7 mouse cellular contexts compared by ENCODE assay signal in the genomic region with DNA sequence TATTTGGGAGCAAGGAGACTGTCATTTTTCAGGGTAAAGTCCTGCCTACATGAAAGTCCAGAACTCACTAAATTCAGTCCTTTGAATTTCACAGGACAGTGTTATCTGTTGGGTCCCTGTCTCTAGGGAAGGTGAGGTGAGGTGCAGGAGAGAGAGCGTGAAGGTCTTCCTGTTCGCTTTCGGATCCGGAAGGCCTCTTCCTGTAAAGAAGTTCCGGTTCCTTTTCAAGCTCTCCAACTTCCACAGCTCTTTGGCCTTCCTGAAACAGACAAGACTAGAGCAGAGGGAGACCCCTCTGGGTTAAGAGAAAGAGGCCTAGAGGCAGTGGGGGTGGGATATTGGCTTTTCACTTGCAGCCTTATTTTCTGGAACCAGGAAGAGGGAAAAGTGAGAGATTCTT. TPM values are rescaled to one million over a fixed set of nuclear protein-coding genes. Genes with fewer than 3 reads are reported as not detected.
DNase-seq lines count a peak whose midpoint lies in the region; ATAC-seq and TF ChIP-seq lines count a peak whose summit lies in the region.

No protein-coding gene starts in this region.

- H3K27ac ChIP-seq in heart, postnatal 0 days (ENCODE audit: low read depth), result 0 out of 2 replicates have a peak overlapping the region, but pooled peaks have one; percentile 37
- peak overlapping the region; percentile 15; the same call in 1 of the 2 replicates for H3K27ac ChIP-seq in midbrain, embryonic 12.5 days (replicated peaks)
- no peak overlapping the region for H3K27ac ChIP-seq in midbrain, embryonic 14.5 days (replicated peaks; ENCODE audit: low read depth, low read length)
- H3K27ac ChIP-seq in liver, embryonic 12.5 days, result peak overlapping the region; percentile 64

- WGBS in heart, postnatal 0 days, result 72% methylated on average over 5 of the region's 5 CpGs
- 96% methylated on average over 5 of the region's 5 CpGs for WGBS in midbrain, embryonic 12.5 days
- 99% methylated on average over 5 of the region's 5 CpGs for WGBS in midbrain, embryonic 14.5 days
- 58% methylated on average over 5 of the region's 5 CpGs for whole genome bisulfite sequencing in liver, embryonic 12.5 days (ENCODE audit: insufficient replicate concordance)

- H3K27me3 ChIP-seq in heart, postnatal 0 days (ENCODE audit: control insufficient read depth, insufficient read depth, low read length), result no peaks in the 10 kb centered on the region
- no peaks in the 10 kb centered on the region for H3K27me3 ChIP-seq in midbrain, embryonic 12.5 days
- H3K27me3 ChIP-seq in midbrain, embryonic 14.5 days (ENCODE audit: control insufficient read depth, insufficient read depth, low read length), result no peaks in the 10 kb centered on the region
- H3K27me3 ChIP-seq in liver, embryonic 12.5 days (replicated peaks), result no peaks in the 10 kb centered on the region

- H3K4me3 ChIP-seq in heart, postnatal 0 days (ENCODE audit: low read depth, low read length), result no peak overlapping the region
- H3K4me3 ChIP-seq in midbrain, embryonic 12.5 days, result no peak overlapping the region
- H3K4me3 ChIP-seq in midbrain, embryonic 14.5 days (replicated peaks; ENCODE audit: low read depth, low read length), result no peak overlapping the region
- H3K4me3 ChIP-seq in liver, embryonic 12.5 days, result no peak overlapping the region

- H3K36me3 ChIP-seq in heart, postnatal 0 days (replicated peaks; ENCODE audit: control insufficient read depth, insufficient read depth, low read length), result no peaks in the 10 kb centered on the region
- no peaks in the 10 kb centered on the region for H3K36me3 ChIP-seq in midbrain, embryonic 12.5 days
- H3K36me3 ChIP-seq in midbrain, embryonic 14.5 days (ENCODE audit: control insufficient read depth, insufficient read depth, low read length), result 0 out of 2 replicates have a peak, but pooled peaks cover 2% of the 10 kb centered on the region
- no peaks in the 10 kb centered on the region; the same call in 1 of the 2 replicates for H3K36me3 ChIP-seq in liver, embryonic 12.5 days

- no peaks in the 10 kb centered on the region for H3K9me3 ChIP-seq in heart, postnatal 0 days (replicated peaks; ENCODE audit: control insufficient read depth, low read length)
- H3K9me3 ChIP-seq in midbrain, embryonic 12.5 days, result no peaks in the 10 kb centered on the region
- no peaks in the 10 kb centered on the region for H3K9me3 ChIP-seq in midbrain, embryonic 14.5 days (ENCODE audit: control insufficient read depth, low read length)
- no peaks in the 10 kb centered on the region for H3K9me3 ChIP-seq in liver, embryonic 12.5 days (replicated peaks)

- DNase-seq in heart, postnatal 0 days (ENCODE audit: low spot score), result no peak
- DNase-seq in heart, postnatal 4 days, result no peak
- no peak for DNase-seq in midbrain, embryonic 14.5 days
- peak; percentile 36 for DNase-seq in thymus, postnatal 4 days
- no peak for DNase-seq in testis, postnatal 10 days (ENCODE audit: low spot score)

- ATAC-seq in heart, postnatal 0 days (ENCODE audit: insufficient read depth, low read depth), result no peak
- ATAC-seq in midbrain, embryonic 12.5 days (ENCODE audit: low FRiP score, low read depth), result no peak
- ATAC-seq in midbrain, embryonic 14.5 days (ENCODE audit: low FRiP score, low TSS enrichment), result no peak
- ATAC-seq in liver, embryonic 12.5 days, result no peak

- peaks cover 28% of the 10 kb centered on the region for H3K4me1 ChIP-seq in heart, postnatal 0 days (ENCODE audit: control insufficient read depth, insufficient read depth)
- H3K4me1 ChIP-seq in midbrain, embryonic 12.5 days, result peaks cover 31% of the 10 kb centered on the region
- H3K4me1 ChIP-seq in midbrain, embryonic 14.5 days (ENCODE audit: control insufficient read depth, insufficient read depth, low read length), result peaks cover 31% of the 10 kb centered on the region
- peaks cover 59% of the 10 kb centered on the region for H3K4me1 ChIP-seq in liver, embryonic 12.5 days

- no peak for TF ChIP-seq CTCF in heart, postnatal 0 days (IDR thresholded peaks at IDR 0.05; ENCODE audit: low read depth)

- H3K4me2 ChIP-seq in heart, postnatal 0 days (ENCODE audit: low read depth, low read length), result no peak overlapping the region
- H3K4me2 ChIP-seq in midbrain, embryonic 12.5 days (replicated peaks), result no peak overlapping the region
- H3K4me2 ChIP-seq in midbrain, embryonic 14.5 days (ENCODE audit: low read length), result no peak overlapping the region
- H3K4me2 ChIP-seq in liver, embryonic 12.5 days, result no peak overlapping the region

- H3K9ac ChIP-seq in heart, postnatal 0 days (replicated peaks; ENCODE audit: low read depth, low read length), result no peak overlapping the region
- H3K9ac ChIP-seq in midbrain, embryonic 12.5 days (replicated peaks), result no peak overlapping the region
- no peak overlapping the region for H3K9ac ChIP-seq in midbrain, embryonic 14.5 days (replicated peaks; ENCODE audit: low read length)
- H3K9ac ChIP-seq in liver, embryonic 12.5 days, result no peak overlapping the region

- no peak for TF ChIP-seq EP300 in heart, postnatal 0 days (IDR thresholded peaks at IDR 0.05; ENCODE audit: low read depth)

RNA-seq across cellular contexts. Expression of a gene that starts 3.4 kb away (rescaled TPM):
- total RNA-seq in heart, postnatal 0 days (2014; rRNA removed; ENCODE audit: low replicate concordance), result 82.2 and 98.0 TPM in 2 replicates
- polyA plus RNA-seq in heart, postnatal 0 days (2015; fragmentation: Nextera tagmentation; extraction: Ambion mirVana), result 55.5 and 58.1 TPM in 2 replicates
- total RNA-seq in heart, postnatal 4 days (2021), result 100 to 1,000 TPM; 202 to 210 TPM
- 127 and 132 TPM in 2 replicates for polyA plus RNA-seq in midbrain, embryonic 12.5 days (2016; fragmentation: Nextera tagmentation; extraction: Ambion mirVana)
- 70.7 and 90.6 TPM in 2 replicates for polyA plus RNA-seq in midbrain, embryonic 14.5 days (2014; fragmentation: Nextera tagmentation; extraction: Ambion mirVana)
- 38.3 and 40.5 TPM in 2 replicates for polyA plus RNA-seq in liver, embryonic 12.5 days (2016; fragmentation: Nextera tagmentation; extraction: Ambion mirVana)

RNA-seq across cellular contexts. Expression of a gene that starts 24.7 kb away (rescaled TPM):
- total RNA-seq in heart, postnatal 0 days (2014; rRNA removed; ENCODE audit: low replicate concordance), result not detected in 2 replicates
- polyA plus RNA-seq in heart, postnatal 0 days (2015; fragmentation: Nextera tagmentation; extraction: Ambion mirVana), result 0.12 TPM in 1 of 2 replicates, not detected in the other
- not detected for total RNA-seq in heart, postnatal 4 days (2021)
- 0.16 and 0.26 TPM in 2 replicates for polyA plus RNA-seq in midbrain, embryonic 12.5 days (2016; fragmentation: Nextera tagmentation; extraction: Ambion mirVana)
- polyA plus RNA-seq in midbrain, embryonic 14.5 days (2014; fragmentation: Nextera tagmentation; extraction: Ambion mirVana), result 0.45 and 0.77 TPM in 2 replicates
- polyA plus RNA-seq in liver, embryonic 12.5 days (2016; fragmentation: Nextera tagmentation; extraction: Ambion mirVana), result 1.9 and 2.2 TPM in 2 replicates

RNA-seq across cellular contexts. Expression of a gene that starts 39.3 kb away (rescaled TPM):
- 21.4 and 22.9 TPM in 2 replicates for total RNA-seq in heart, postnatal 0 days (2014; rRNA removed; ENCODE audit: low replicate concordance)
- 20.6 and 25.3 TPM in 2 replicates for polyA plus RNA-seq in heart, postnatal 0 days (2015; fragmentation: Nextera tagmentation; extraction: Ambion mirVana)
- total RNA-seq in heart, postnatal 4 days (2021), result 10 to 100 TPM; 24.4 to 25.3 TPM
- polyA plus RNA-seq in midbrain, embryonic 12.5 days (2016; fragmentation: Nextera tagmentation; extraction: Ambion mirVana), result 54.1 and 56.4 TPM in 2 replicates
- 42.7 and 46.3 TPM in 2 replicates for polyA plus RNA-seq in midbrain, embryonic 14.5 days (2014; fragmentation: Nextera tagmentation; extraction: Ambion mirVana)
- polyA plus RNA-seq in liver, embryonic 12.5 days (2016; fragmentation: Nextera tagmentation; extraction: Ambion mirVana), result 83.1 and 85.3 TPM in 2 replicates

RNA-seq across cellular contexts. Expression of a gene that starts 42.9 kb away (rescaled TPM):
- 2.6 and 6.0 TPM in 2 replicates for total RNA-seq in heart, postnatal 0 days (2014; rRNA removed; ENCODE audit: low replicate concordance)
- 2.2 and 2.7 TPM in 2 replicates for polyA plus RNA-seq in heart, postnatal 0 days (2015; fragmentation: Nextera tagmentation; extraction: Ambion mirVana)
- 1 to 10 TPM; 1.7 to 3.2 TPM for total RNA-seq in heart, postnatal 4 days (2021)
- 18.0 and 18.9 TPM in 2 replicates for polyA plus RNA-seq in midbrain, embryonic 12.5 days (2016; fragmentation: Nextera tagmentation; extraction: Ambion mirVana)
- polyA plus RNA-seq in midbrain, embryonic 14.5 days (2014; fragmentation: Nextera tagmentation; extraction: Ambion mirVana), result 16.3 and 16.7 TPM in 2 replicates
- polyA plus RNA-seq in liver, embryonic 12.5 days (2016; fragmentation: Nextera tagmentation; extraction: Ambion mirVana), result 2.8 and 3.7 TPM in 2 replicates

RNA-seq across cellular contexts. Expression of a gene that starts 52.7 kb away (rescaled TPM):
- total RNA-seq in heart, postnatal 0 days (2014; rRNA removed; ENCODE audit: low replicate concordance), result 10.6 and 41.9 TPM in 2 replicates
- polyA plus RNA-seq in heart, postnatal 0 days (2015; fragmentation: Nextera tagmentation; extraction: Ambion mirVana), result 10.5 and 12.3 TPM in 2 replicates
- 10 to 100 TPM; 18.0 to 18.6 TPM for total RNA-seq in heart, postnatal 4 days (2021)
- 18.7 and 18.8 TPM in 2 replicates for polyA plus RNA-seq in midbrain, embryonic 12.5 days (2016; fragmentation: Nextera tagmentation; extraction: Ambion mirVana)
- polyA plus RNA-seq in midbrain, embryonic 14.5 days (2014; fragmentation: Nextera tagmentation; extraction: Ambion mirVana), result 15.8 and 18.2 TPM in 2 replicates
- polyA plus RNA-seq in liver, embryonic 12.5 days (2016; fragmentation: Nextera tagmentation; extraction: Ambion mirVana), result 6.6 and 7.3 TPM in 2 replicates
